25 mouse cellular contexts compared by ENCODE assay signal in the genomic region with DNA sequence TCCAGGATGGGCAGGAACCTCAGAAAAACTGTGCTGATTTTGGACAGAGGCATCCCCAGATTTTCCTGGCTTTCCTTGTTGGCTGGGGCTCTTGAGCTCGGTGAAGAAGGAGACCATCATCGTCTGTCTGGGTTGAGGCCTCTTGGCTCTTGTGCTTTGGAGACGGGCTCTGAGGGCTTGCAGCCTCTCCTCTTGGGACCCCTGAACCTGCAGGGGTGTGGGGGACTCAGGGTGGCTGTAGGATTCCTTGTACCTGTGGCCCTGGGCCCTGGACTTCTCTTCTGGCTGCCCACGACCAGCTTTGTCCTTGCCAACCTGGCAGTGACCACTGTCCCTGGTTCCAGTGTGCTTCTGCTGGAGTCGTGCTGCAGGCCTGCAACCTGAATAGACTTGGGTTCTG.
"Had no signal": no experiment of that assay in that cellular context is flagged by ENCODE, and none has a peak within 500 bp of the region (broad histone marks: within the 10 kb centered on the region; RNA-seq: fewer than 3 reads in every experiment).

No protein-coding gene starts in this region.

- H3K4me1 ChIP-seq: embryonic facial prominence, embryonic 10.5 days; embryonic facial prominence, embryonic 12.5 days; embryonic facial prominence, embryonic 13.5 days; embryonic facial prominence, embryonic 15.5 days; forebrain, embryonic 10.5 days; forebrain, embryonic 12.5 days; forebrain, embryonic 13.5 days; forebrain, embryonic 15.5 days had no signal

- H3K27me3 ChIP-seq: embryonic facial prominence, embryonic 12.5 days; embryonic facial prominence, embryonic 13.5 days; embryonic facial prominence, embryonic 15.5 days; forebrain, embryonic 12.5 days; forebrain, embryonic 13.5 days; forebrain, embryonic 15.5 days had no signal

- H3K27ac ChIP-seq: embryonic facial prominence, embryonic 10.5 days; embryonic facial prominence, embryonic 12.5 days; embryonic facial prominence, embryonic 13.5 days; embryonic facial prominence, embryonic 15.5 days; forebrain, embryonic 10.5 days; forebrain, embryonic 12.5 days; forebrain, embryonic 13.5 days; forebrain, embryonic 15.5 days; heart, adult 2 months had no signal

- H3K36me3 ChIP-seq: embryonic facial prominence, embryonic 10.5 days; embryonic facial prominence, embryonic 12.5 days; embryonic facial prominence, embryonic 13.5 days; embryonic facial prominence, embryonic 15.5 days; forebrain, embryonic 10.5 days; forebrain, embryonic 12.5 days; forebrain, embryonic 15.5 days had no signal

- H3K4me3 ChIP-seq: embryonic facial prominence, embryonic 10.5 days; embryonic facial prominence, embryonic 12.5 days; embryonic facial prominence, embryonic 13.5 days; embryonic facial prominence, embryonic 15.5 days; erythroblast, embryonic 14.5 days; forebrain, embryonic 10.5 days; forebrain, embryonic 12.5 days; forebrain, embryonic 13.5 days; forebrain, embryonic 15.5 days; heart, adult 2 months had no signal

- H3K9me3 ChIP-seq: embryonic facial prominence, embryonic 12.5 days; embryonic facial prominence, embryonic 13.5 days; embryonic facial prominence, embryonic 15.5 days; forebrain, embryonic 10.5 days; forebrain, embryonic 12.5 days; forebrain, embryonic 13.5 days; forebrain, embryonic 15.5 days had no signal

- DNase-seq: cerebellum, adult 2 months; cerebellum, adult 8-10 months; cerebellum, adult 9-10 months; cerebellum, adult 9-11 months; cerebellum, postnatal 10 days; cerebellum, postnatal 14 days; cerebellum, postnatal 25 days; cerebellum, postnatal 36 days; embryo, embryonic 11 days; forebrain, postnatal 0 days; gastrocnemius, postnatal 10 days; gastrocnemius, postnatal 25 days; gastrocnemius, postnatal 36 days; heart, adult 11 months; heart, adult 18-20 months; heart, adult 2 months had no signal
